Mouse (Mus musculus) limb, embryonic 15.5 days (tissue): ENCODE measurements at regions not wholly inside any gene's neighbourhood (a gene's known extent, or its start where the extent isn't known, plus 50 kb on each side); places are given as distances from the start of the nearest gene placed in this dataset.

Source experiments
- ATAC-seq: fragments of 200-750 bp; cut with Nextera tagmentation; 2 replicates; pipeline ENCODE4 v1.8.0; 2017; ENCODE audit warnings: low read depth, moderate TSS enrichment; ENCODE audit not compliant: insufficient number of reproducible peaks, low FRiP score, low TSS enrichment
- H3K27ac ChIP-seq: fragments of 300-500 bp; sonication (generic); 2 replicates; pipeline ENCODE4 v1.5.1; 2015; ENCODE audit warnings: moderate library complexity, mild to moderate bottlenecking, inconsistent platforms
- H3K27me3 ChIP-seq: fragments of 300-500 bp; sonication (generic); 2 replicates; pipeline ENCODE4 v1.6.1; 2015; ENCODE audit warnings: inconsistent platforms
- H3K36me3 ChIP-seq: fragments of 300-500 bp; sonication (generic); 2 replicates; pipeline ENCODE4 v1.6.1; 2015; ENCODE audit warnings: inconsistent platforms
- H3K4me1 ChIP-seq: fragments of 300-500 bp; sonication (generic); 2 replicates; pipeline ENCODE4 v1.6.1; 2015; ENCODE audit warnings: inconsistent platforms
- H3K4me2 ChIP-seq: fragments of 300-500 bp; sonication (generic); 2 replicates; pipeline ENCODE4 v1.6.1; 2015; ENCODE audit warnings: mild to moderate bottlenecking, inconsistent platforms
- H3K4me3 ChIP-seq: fragments of 300-500 bp; sonication (generic); 2 replicates; pipeline ENCODE4 v1.5.1; 2015; ENCODE audit warnings: mild to moderate bottlenecking, inconsistent platforms
- H3K9ac ChIP-seq: fragments of 300-500 bp; sonication (generic); 2 replicates; pipeline ENCODE4 v1.6.1; 2015; ENCODE audit warnings: inconsistent platforms
- H3K9me3 ChIP-seq: fragments of 300-500 bp; sonication (generic); 2 replicates; pipeline ENCODE4 v1.6.1; 2016; ENCODE audit warnings: inconsistent platforms
- WGBS: fragments of 180-500 bp; shearing (Covaris S2); methylation state at CpG from one replicate; pipeline ENCODE4 v1.1.7; 2015; 5-methylcytosine and 5-hydroxymethylcytosine counted together

GRCm38 (mm10) chr6:31098106-31098505 is 139.2 kb upstream of the Klf14 start:
- Histone ChIP-seq H3K36me3 (no peaks in the 10 kb centered on the region), H3K4me1 (peaks cover 13% of the 10 kb centered on the region), H3K4me3 (no peak overlapping the region), H3K27ac (no peak overlapping the region), H3K27me3 (no peaks in the 10 kb centered on the region), H3K9ac (no peak overlapping the region), H3K4me2 (no peak overlapping the region), H3K9me3 (no peaks in the 10 kb centered on the region)
- no peak for ATAC-seq
- WGBS: 63% methylated on average over 5 of the region's 5 CpGs

- WGBS: 71% methylated on average over 12 of the region's 12 CpGs
- Histone ChIP-seq H3K4me3 (no peak overlapping the region), H3K4me2 (no peak overlapping the region), H3K27me3 (no peaks in the 10 kb centered on the region), H3K9me3 (no peaks in the 10 kb centered on the region), H3K36me3 (no peaks in the 10 kb centered on the region), H3K9ac (no peak overlapping the region), H3K27ac (no peak overlapping the region), H3K4me1 (peaks cover 13% of the 10 kb centered on the region)
- no peak for ATAC-seq
Measured at GRCm38 (mm10) chr6:31100084-31100579, 141.3 kb upstream of the Klf14 start.

- H3K9me3 ChIP-seq: no peaks in the 10 kb centered on the region
- 59% methylated on average over 5 of the region's 5 CpGs for WGBS
- H3K27me3 ChIP-seq: no peaks in the 10 kb centered on the region
- H3K27ac ChIP-seq: no peak overlapping the region
- ATAC-seq: no peak
- peaks cover 13% of the 10 kb centered on the region for H3K4me1 ChIP-seq
- no peak overlapping the region for H3K9ac ChIP-seq
- no peak overlapping the region for H3K4me2 ChIP-seq
- no peaks in the 10 kb centered on the region for H3K36me3 ChIP-seq
- H3K4me3 ChIP-seq: no peak overlapping the region
Measured at GRCm38 (mm10) chr6:31100749-31101148, 141.9 kb upstream of the Klf14 start.

- ATAC-seq: no peak
- Histone ChIP-seq H3K9ac (no peak overlapping the region), H3K27ac (no peak overlapping the region), H3K4me2 (no peak overlapping the region), H3K4me3 (no peak overlapping the region), H3K4me1 (no peaks in the 10 kb centered on the region), H3K36me3 (no peaks in the 10 kb centered on the region), H3K27me3 (no peaks in the 10 kb centered on the region), H3K9me3 (peaks cover 7% of the 10 kb centered on the region; the same call in 1 of the 2 replicates)
- 80% methylated on average over 10 of the region's 10 CpGs for WGBS
Measured at GRCm38 (mm10) chr6:31106144-31106836, 147.4 kb upstream of the Klf14 start.

GRCm38 (mm10) chr6:31106856-31107359 is 148.0 kb upstream of the Klf14 start:
- Histone ChIP-seq H3K27me3 (no peaks in the 10 kb centered on the region), H3K9me3 (peaks cover 7% of the 10 kb centered on the region; the same call in 1 of the 2 replicates), H3K27ac (no peak overlapping the region), H3K4me2 (no peak overlapping the region), H3K36me3 (no peaks in the 10 kb centered on the region), H3K4me3 (no peak overlapping the region), H3K4me1 (no peaks in the 10 kb centered on the region), H3K9ac (no peak overlapping the region)
- WGBS: 90% methylated on average over 10 of the region's 10 CpGs
- ATAC-seq: no peak

GRCm38 (mm10) chr6:31107360-31107759 is 148.5 kb upstream of the Klf14 start:
- no peak overlapping the region for H3K4me2 ChIP-seq
- ATAC-seq: no peak
- 91% methylated on average over 4 of the region's 4 CpGs for WGBS

GRCm38 (mm10) chr6:31107916-31108685 is 149.2 kb upstream of the Klf14 start:
- Histone ChIP-seq H3K9ac (no peak overlapping the region), H3K4me1 (peaks cover 4% of the 10 kb centered on the region; the same call in 1 of the 2 replicates), H3K27ac (no peak overlapping the region), H3K9me3 (peaks cover 7% of the 10 kb centered on the region; the same call in 1 of the 2 replicates), H3K4me2 (no peak overlapping the region), H3K4me3 (no peak overlapping the region), H3K36me3 (no peaks in the 10 kb centered on the region), H3K27me3 (no peaks in the 10 kb centered on the region)
- no peak for ATAC-seq
- 68% methylated on average over 5 of the region's 5 CpGs for WGBS

More at GRCm38 (mm10) chr6:31107360-31107759, 148.5 kb upstream of the Klf14 start:
- Histone ChIP-seq H3K27ac (no peak overlapping the region), H3K4me3 (no peak overlapping the region), H3K27me3 (no peaks in the 10 kb centered on the region), H3K4me1 (peaks cover 3% of the 10 kb centered on the region; the same call in 1 of the 2 replicates), H3K9ac (no peak overlapping the region), H3K36me3 (no peaks in the 10 kb centered on the region), H3K9me3 (peaks cover 7% of the 10 kb centered on the region; the same call in 1 of the 2 replicates)

GRCm38 (mm10) chr6:31109604-31110003 is 150.7 kb upstream of the Klf14 start:
- Histone ChIP-seq H3K4me2 (no peak overlapping the region), H3K27me3 (no peaks in the 10 kb centered on the region), H3K27ac (no peak overlapping the region), H3K9me3 (peaks cover 7% of the 10 kb centered on the region; the same call in 1 of the 2 replicates), H3K4me1 (peaks cover 4% of the 10 kb centered on the region; the same call in 1 of the 2 replicates), H3K36me3 (no peaks in the 10 kb centered on the region), H3K4me3 (no peak overlapping the region), H3K9ac (no peak overlapping the region)
- WGBS: 94% methylated on average over 4 of the region's 4 CpGs
- no peak for ATAC-seq

GRCm38 (mm10) chr6:31112293-31113077 is 153.6 kb upstream of the Klf14 start:
- 81% methylated on average over 13 of the region's 13 CpGs for WGBS
- H3K4me3 ChIP-seq: no peak overlapping the region
- H3K27ac ChIP-seq: no peak overlapping the region
- H3K4me2 ChIP-seq: no peak overlapping the region
- H3K9me3 ChIP-seq: peaks cover 7% of the 10 kb centered on the region; the same call in 1 of the 2 replicates
- peaks cover 6% of the 10 kb centered on the region for H3K4me1 ChIP-seq
- no peaks in the 10 kb centered on the region for H3K36me3 ChIP-seq
- no peaks in the 10 kb centered on the region for H3K27me3 ChIP-seq
- no peak for ATAC-seq
- H3K9ac ChIP-seq: no peak overlapping the region

- Histone ChIP-seq H3K27ac (no peak overlapping the region), H3K4me1 (peaks cover 6% of the 10 kb centered on the region), H3K4me2 (no peak overlapping the region), H3K9ac (no peak overlapping the region), H3K4me3 (no peak overlapping the region), H3K9me3 (peaks cover 7% of the 10 kb centered on the region; the same call in 1 of the 2 replicates), H3K27me3 (no peaks in the 10 kb centered on the region), H3K36me3 (no peaks in the 10 kb centered on the region)
- WGBS: 83% methylated on average over 21 of the region's 21 CpGs
- ATAC-seq: no peak
Measured at GRCm38 (mm10) chr6:31113558-31114326, 154.9 kb upstream of the Klf14 start.
